Mouse (Mus musculus): ENCODE data around the gene Tmem245. TPM values are rescaled to one million over a fixed set of nuclear protein-coding genes. Genes with fewer than 3 reads are reported as not detected.
A peak's percentile ranks its signal among the peaks of the same experiment; 100 is the strongest.
"Not testable (repeated sequence)": the region's sequence is repeated elsewhere in the genome, so short reads cannot be mapped to it uniquely, and the experiment has no call there.

Tmem245 gene
- total RNA-seq, 2 experiments from 2014 or later: 68.3 to 71.7 TPM

DNA sequence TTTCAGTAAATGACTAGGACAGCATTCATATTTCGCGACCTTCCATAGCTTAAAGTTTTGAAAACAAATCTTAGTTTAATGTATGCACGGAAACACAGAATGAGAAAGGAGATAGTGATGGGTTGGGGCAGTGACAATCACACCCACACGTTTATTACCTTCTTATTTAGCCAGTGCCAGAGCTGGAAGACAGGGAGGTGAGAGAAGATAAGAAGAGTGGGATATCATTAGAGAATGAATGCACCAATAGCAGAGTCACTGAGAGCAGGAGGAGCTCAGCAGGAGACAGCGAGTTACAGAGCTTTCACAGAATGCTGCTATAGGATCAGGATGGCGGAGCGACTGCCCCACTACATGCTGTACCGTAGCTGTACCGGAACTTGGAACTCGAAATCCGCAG is 25.0 kb downstream of the Tmem245 start:
- no peak for DNase-seq

DNA sequence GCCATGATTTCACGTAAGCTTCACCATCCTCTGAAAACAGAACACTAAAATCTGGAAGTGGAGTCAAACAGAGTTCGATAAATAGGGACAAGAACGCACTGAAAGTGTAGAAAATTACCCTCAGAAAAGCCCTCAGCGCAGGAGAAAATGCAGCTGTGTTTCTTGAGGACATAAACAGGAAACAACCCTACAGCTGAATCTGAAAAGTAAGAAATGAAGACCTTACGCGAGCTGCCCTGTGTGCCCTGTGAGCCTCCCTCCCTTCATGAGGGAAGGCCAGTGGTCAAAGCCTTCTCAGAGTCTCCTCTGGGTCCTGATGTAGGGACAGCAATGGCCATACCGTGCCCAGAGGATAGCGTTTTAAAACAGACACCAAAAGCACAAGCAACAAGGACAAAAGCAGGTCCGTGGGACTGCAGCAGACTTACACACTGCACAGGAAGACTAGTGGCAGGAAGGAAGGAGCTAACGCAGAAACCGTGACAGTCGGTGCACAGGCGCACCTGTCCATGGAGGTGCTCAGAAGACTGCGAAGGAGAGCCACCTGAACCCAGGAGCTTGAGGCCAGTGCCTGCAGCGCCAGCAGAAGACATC is 31.4 kb downstream of the Tmem245 start:
- no peak for DNase-seq

GRCm38 (mm10) chr4:56914761-56915160 is 32.5 kb downstream of the Tmem245 start:
- DNase-seq: no peak

- DNase-seq: no peak
These were observed 32.9 kb downstream of the Tmem245 start for GRCm38 (mm10) chr4:56914338-56914737.

GRCm38 (mm10) chr4:56912382-56913001 is 34.7 kb downstream of the Tmem245 start:
- no peak for DNase-seq

DNA sequence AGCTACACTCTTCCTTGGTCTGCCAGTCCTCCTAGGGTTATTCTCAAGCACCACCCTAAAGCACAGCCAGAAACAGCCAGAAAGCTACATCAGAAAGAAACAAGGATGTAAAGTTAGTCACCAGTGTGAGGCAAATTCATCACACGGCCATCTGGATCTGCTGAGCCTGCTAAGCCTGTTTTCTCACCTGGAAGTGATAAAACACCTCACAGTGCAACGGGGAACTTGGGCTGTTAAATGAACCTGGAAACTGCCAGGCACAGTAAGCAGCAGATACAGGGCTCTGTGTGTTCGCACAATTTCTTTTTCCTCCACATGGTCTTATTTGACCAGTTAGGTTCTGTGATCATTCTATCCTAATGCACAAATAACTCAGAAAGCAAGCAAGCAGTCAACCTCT is 37.7 kb downstream of the Tmem245 start:
- DNase-seq: no peak

DNA sequence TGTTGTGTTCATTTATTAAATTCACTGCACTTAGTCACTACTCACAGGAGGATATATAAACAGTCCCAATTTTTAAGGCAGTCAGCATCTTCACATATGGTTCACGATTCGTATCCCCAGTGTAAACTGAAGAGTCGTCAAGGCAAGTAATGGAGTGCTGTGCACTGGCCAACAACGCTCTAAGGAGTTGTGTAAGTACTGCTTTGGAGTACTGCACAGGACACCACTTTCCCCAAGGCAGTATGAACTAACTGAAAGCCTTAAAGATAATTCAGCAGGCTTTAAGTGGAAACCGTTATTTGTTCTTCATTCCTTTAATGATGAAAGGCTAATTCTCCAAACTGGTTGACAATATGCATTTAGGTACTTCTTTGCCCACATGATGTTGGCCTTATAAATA is 39.6 kb downstream of the Tmem245 start:
- DNase-seq: no peak

DNA sequence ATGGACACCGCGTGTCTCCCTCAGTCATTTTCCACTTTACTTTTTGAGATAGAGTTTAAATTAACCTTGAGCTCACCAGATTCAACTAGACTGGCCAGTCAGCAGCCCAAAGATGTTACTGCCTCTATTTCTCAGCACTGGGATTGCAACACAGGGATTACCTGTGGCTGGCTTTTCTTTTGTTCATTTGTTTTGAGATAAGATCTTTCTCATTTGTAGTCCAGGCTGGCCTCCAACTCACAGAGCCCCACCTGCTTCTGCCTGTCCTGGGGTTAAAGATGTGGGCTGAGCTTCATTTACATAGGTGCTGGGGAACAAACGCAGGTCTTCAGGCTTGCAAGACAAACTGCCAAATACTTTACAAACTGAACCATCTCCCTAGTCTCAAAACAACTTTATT is 40.3 kb downstream of the Tmem245 start:
- DNase-seq: no peak

DNA sequence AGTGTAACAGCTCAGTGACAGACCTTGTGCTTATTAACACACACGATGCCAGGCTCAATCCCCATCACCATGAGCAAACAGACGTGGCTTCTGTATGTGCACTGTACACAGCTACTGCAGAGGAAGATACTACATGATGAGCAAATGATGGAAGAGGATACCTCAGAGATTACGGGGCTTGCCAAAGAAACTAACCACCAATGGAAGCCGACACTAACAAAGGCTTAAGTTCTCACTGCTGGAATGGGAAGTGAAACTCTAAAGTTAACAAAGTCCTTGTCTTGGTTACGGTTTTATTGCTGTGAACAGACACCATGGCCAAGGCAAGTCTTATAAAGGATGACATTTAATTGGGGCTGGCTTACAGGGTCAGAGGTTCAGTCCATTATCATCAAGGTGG is 41.7 kb downstream of the Tmem245 start:
- DNase-seq: no peak

DNA sequence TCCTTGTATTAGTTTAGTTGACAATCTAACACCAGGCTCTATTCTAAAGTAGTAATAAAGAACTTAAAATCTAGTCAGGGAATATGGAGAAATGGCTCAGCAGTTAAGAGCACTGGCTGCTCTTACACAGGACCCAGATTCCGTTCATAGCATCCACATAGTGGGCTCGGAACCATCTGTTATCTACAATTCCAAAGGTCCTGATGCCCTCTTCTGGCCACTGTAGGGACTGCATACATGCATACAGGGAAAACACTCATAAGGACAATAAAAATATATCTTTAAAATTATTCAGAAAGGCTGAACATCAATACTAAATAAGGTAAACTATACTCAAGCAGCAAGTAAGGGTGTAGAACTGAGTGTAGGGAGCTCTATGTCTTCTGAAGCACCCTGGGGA is 45.6 kb downstream of the Tmem245 start:
- DNase-seq: no peak

- no peak for DNase-seq
These were observed 48.0 kb downstream of the Tmem245 start for GRCm38 (mm10) chr4:56899216-56899615.

- DNase-seq: no peak
These were observed 49.7 kb downstream of the Tmem245 start for GRCm38 (mm10) chr4:56897511-56897910.

DNA sequence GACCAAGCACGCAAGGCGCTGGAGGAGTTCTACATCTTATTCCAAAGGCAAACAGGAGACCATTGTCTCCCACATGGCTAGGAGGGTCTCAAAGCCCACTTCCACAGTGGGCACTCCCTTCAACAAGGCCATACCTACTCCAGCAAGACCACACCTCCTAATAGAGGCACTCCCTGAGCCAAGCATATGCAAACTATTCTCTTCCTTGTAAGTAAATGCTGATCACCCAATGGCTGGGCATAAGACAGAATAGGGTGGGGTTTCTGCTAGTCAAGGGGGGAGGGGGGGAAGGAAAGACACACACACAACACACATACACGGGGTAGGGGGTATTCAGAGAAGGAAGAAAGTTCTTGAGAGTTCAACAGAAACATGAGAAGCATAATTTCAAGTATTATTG is 53.0 kb downstream of the Tmem245 start:
- DNase-seq: no peak

DNA sequence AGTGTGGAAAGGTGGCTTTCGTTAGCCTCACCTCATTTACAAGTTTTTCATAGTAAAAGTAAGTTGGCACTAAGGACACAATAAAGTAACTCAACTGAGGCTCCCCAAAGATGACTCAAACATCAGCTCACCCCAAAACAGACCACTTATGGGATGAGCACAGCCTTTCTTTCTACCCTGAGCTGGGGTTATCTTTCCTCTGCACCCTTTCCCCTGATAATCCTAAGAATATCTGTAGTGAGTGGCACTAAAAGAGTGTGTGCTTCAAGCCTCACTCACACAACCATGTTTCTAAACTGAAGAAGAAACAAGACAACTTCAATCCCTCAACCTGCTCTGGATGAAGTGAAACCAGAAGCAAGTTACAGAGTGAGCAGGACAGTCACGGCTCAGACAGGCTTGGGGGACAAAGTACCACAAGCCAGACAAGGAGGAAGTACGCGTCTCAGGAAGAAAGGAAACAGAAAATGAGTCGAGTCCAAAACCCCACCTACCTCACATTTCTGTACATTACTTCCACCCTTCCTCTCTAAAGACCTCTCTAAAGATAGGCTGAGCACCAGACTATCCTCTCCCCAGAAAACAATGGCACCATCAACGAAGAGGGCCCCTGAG is 54.6 kb downstream of the Tmem245 start:
- no peak for DNase-seq

DNA sequence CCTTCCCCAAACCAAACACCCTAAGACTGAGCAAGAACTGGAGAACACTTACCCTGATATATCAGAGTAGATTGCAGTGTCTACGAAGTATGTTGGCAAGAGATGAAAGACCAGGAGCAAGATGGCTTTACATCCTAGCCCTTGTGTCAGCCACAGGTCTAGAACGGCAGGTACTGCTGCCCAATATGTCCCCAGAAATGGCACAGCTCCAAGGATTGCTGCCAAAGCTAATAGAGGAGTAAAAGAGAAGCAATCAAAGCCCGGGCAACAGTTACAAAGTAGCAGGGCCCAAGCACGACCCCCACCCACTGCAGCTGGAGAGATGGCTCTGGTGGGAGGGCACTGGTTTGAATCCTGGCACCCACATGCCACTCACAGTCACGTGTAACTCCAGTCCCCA is 58.8 kb downstream of the Tmem245 start:
- peak; percentile 46 for DNase-seq

GRCm38 (mm10) chr4:56886286-56886979 is 60.8 kb downstream of the Tmem245 start:
- DNase-seq: peak; percentile 34

DNA sequence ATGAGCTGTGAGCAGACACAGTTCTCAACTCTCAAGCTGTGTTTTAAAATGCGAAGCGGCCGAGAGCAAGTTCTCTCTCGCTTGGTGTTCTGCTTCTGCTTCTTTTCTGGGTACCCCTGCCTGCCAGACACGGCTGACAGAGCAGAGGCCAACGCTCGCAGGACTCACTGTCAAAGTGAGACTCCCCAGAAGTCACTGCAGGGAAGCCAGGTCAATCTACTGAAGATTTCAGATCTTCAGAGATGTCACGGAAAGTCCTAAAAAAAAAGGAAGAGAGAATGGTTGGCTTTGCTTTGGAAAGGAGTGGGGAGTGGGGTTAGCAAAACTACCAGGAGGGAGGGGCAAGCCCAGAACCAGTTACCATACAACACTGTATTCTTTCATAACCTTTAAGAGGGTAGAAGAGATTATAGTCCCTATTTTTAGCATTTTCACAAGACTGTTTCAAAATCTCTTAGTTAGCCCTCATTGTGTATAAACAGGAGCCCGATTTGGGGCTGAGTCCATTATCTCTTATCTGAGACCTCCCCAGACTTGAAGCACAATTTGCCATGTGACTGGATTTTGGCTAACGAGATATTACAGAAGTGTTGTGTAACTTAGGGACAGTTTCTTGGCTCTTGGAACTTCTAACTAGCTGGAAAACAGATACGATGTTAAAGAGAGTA is 67.1 kb downstream of the Tmem245 start:
- DNase-seq: peak; percentile 17

DNA sequence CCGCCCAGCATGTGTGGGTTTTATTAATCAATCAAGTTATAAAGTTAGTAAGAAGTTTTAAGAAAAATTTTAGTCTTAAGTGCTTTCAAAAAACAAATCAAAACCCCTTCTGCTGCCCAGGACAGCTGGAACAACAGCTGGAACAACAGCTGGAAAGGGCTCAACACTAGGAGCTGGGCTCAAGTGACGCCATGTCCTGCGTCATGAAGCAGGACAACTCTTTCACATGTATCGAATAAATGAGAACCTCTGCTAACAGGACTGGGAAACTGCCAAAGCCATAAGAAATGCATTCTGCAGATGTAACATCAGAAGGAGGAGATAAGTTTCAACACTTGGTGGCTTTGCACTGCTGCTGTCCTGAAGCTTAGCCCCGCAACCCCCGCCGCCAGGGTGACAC is 68.3 kb downstream of the Tmem245 start:
- peak; percentile 16 for DNase-seq

GRCm38 (mm10) chr4:56870541-56870940 is 76.7 kb downstream of the Tmem245 start:
- DNase-seq: not testable (repeated sequence)

GRCm38 (mm10) chr4:56867761-56868160 is 79.5 kb downstream of the Tmem245 start:
- DNase-seq: no peak

DNA sequence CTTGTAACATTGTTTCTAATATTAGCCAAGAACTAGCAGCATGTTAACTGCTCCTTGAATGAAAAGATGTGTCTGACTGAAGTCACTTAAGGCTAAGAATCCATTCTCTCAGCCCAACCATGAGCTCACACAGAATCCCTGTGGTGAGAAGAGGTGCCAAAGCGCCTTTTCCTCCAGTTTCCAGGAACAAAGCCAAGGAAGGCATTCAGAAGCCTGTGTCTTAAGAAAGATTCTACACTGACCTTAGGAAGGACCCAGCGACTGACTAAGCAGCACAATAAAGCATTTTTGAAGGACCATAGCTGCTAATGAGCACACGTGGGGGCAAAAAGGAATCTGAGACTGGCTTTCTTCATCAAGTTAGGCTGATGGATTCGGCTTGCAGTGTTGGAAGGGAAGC is 81.3 kb downstream of the Tmem245 start:
- peak; percentile 44 for DNase-seq

GRCm38 (mm10) chr4:56865003-56865511 is 82.2 kb downstream of the Tmem245 start, which contains the start of gene Ctnnal1:
Ctnnal1 (minus strand) TSS chr4:56865188.
- DNase-seq: peak; percentile 92

Measured in heart, postnatal 4 days (tissue).